Mouse (Mus musculus): ENCODE measurements at regions not wholly inside any gene's neighbourhood (a gene's known extent, or its start where the extent isn't known, plus 50 kb on each side); places are given as distances from the start of the nearest gene placed in this dataset.
A peak's percentile ranks its signal among the peaks of the same experiment; 100 is the strongest.

DNA sequence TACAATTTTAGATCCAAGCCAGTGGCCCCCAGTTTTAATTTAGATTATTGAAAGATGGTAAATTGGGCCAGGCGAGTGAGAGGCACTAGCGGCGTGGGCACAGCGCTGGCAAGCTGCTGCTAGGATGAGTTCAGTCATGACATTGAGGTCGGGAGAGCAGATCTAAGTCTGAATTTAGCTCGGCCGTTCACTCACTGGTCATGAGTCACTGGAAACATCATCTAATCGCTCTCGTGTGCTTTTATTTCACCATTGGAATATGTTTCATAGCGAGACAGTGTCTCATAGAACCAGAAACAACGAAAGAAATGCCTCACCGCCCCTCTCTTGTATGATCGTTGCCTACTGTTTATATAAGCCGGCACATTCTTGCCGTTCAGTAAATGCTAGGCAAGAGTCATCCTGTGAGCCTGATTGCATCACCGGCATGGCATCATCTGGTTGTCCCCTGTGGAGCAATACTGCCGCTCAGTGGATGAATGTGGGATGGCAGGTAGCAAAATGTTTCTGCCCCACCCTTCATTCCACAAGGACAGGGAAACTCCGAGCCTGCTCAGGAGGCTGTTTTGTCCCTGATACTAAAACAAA, 64.3 kb upstream of the Epcam start:
- intact Hi-C loops (cut with DNase I) = loop anchor here (2.0 to 5.0 kb wide), 3 partner anchors 39 to 257 kb away; partner anchors contain the start of gene Calm2
- peak; percentile 90 to 91 for DNase-seq (ENCODE audit: extremely low spot score in 1 of 2, low spot score in 2 of 2)

DNA sequence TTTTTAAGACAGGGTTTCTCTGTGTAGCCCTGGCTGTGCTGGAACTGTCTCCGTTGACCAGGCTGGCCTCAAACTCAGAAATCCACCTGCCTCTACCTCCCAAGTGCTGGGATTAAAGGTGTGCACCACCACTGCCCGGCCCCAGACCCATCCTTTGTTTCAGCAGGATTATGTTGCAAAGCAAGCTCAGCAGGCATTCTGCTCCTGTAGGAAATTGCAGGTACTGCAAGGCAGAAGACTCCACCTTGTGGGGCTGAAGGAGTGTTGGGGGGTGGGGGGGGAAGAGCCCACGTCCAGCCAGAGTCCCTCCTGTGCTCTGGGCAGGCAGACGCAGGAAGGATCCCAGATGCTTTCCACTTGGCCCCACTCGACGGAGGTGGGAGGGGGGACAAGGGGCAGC, 52.2 kb upstream of the Epcam start:
- DNase-seq (ENCODE audit: extremely low spot score in 1 of 2, low spot score in 2 of 2) = no peak
- intact Hi-C loops (cut with DNase I) = no loop called here

DNA sequence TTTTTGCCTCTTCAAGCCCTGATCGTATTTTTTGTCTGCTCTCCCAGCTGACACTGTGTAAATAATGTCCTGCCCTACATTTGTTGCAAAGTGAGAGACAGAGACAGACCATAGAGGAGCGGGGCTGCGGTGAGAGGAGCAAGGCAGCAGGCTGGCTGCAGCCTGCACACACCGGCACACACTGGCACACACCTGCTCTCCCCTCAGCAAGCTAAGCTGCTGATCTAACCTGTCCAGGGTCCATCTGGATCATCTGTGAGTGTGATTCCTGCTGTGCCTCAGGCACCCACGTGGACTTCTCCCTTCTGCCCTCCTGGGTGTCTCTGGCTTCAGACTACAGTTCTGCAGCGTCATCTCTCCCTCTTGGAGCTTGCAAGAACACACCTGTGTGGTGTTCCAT, 50.4 kb upstream of the Epcam start:
- no peak for DNase-seq (ENCODE audit: extremely low spot score in 1 of 2, low spot score in 2 of 2)
- intact Hi-C loops (cut with DNase I) = no loop called here
